Comparison of ENCODE assay signal across 12 mouse cellular contexts in the genomic region with DNA sequence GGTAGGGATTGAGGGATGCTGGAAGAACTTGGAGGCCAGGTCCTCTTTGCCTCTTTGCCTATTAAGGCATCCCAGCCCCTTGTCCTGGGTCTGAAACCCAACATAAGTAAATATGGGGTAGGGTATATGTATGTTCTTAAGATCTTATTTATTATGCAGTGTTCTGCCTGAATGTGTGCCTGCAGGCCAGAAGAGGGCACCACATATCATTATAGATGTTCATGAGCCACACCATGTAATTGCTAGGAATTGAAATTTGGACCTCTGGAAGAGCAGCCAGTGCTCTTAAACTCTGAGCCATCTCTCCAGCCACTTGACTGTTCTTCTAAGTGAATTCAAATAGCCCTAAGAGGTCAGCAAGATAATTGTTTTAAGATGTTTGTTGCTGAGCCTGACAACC. TPM values are rescaled to one million over a fixed set of nuclear protein-coding genes. Genes with fewer than 3 reads are reported as not detected.
DNase-seq lines count a peak whose midpoint lies in the region; ATAC-seq and TF ChIP-seq lines count a peak whose summit lies in the region.
"Had no signal": no experiment of that assay in that cellular context is flagged by ENCODE, and none has a peak within 500 bp of the region (broad histone marks: within the 10 kb centered on the region; RNA-seq: fewer than 3 reads in every experiment).

No protein-coding gene starts in this region.

- no peak for ATAC-seq in erythroid progenitor cell, adult 5-6 weeks (replicated peaks; ENCODE audit: low FRiP score, poor library complexity, severe bottlenecking)

- H3K36me3 ChIP-seq in kidney, adult 2 months (ENCODE audit: control insufficient read depth, insufficient read depth, low read length): no peaks in the 10 kb centered on the region
- H3K36me3 ChIP-seq in splenic B cell, adult 2 months (ENCODE audit: control insufficient read depth, insufficient read depth, low read length, poor library complexity, severe bottlenecking): no peaks in the 10 kb centered on the region

- TF ChIP-seq CTCF in kidney, adult 2 months (conservative IDR thresholded peaks at IDR 0.05; ENCODE audit: insufficient read depth, insufficient read length, low read depth, low read length): peak; percentile 47

- no peaks in the 10 kb centered on the region for H3K27me3 ChIP-seq in kidney, adult 2 months (replicated peaks; ENCODE audit: control insufficient read depth, insufficient read depth, low read length)
- H3K27me3 ChIP-seq in splenic B cell, adult 2 months (ENCODE audit: control insufficient read depth, insufficient read depth, low read length, poor library complexity, severe bottlenecking): no peaks in the 10 kb centered on the region
- H3K27me3 ChIP-seq: heart, embryonic 13.5 days; kidney, embryonic 15.5 days; liver, embryonic 13.5 days had no signal

- no peak overlapping the region for H3K27ac ChIP-seq in kidney, adult 2 months (ENCODE audit: insufficient read depth, low read depth, low read length)
- H3K27ac ChIP-seq: heart, embryonic 13.5 days; kidney, embryonic 15.5 days; liver, embryonic 13.5 days had no signal

- no peak overlapping the region for H3K4me3 ChIP-seq in kidney, adult 2 months (ENCODE audit: insufficient read depth, low read depth, low read length)
- H3K4me3 ChIP-seq: heart, embryonic 13.5 days; kidney, embryonic 15.5 days; liver, embryonic 13.5 days had no signal

- DNase-seq in kidney, adult 2 months: peak; percentile 31
- DNase-seq in kidney, adult 18-20 months: no peak
- DNase-seq in thymus, postnatal 0 days (ENCODE audit: low spot score): peak; percentile 33
- no peak for DNase-seq in thymus, postnatal 36 days
- DNase-seq in ZHBTc4 (ENCODE audit: low read depth, low spot score): peak; percentile 49
- DNase-seq in splenic B cell, adult 2 months (ENCODE audit: low read depth, low spot score): peak; percentile 63
- DNase-seq: cerebellum, adult 9-10 months; liver, embryonic 13.5 days; right cerebral cortex, postnatal 25 days had no signal

- H3K4me1 ChIP-seq in kidney, adult 2 months (ENCODE audit: control insufficient read depth, insufficient read depth, low read length): peaks cover 3% of the 10 kb centered on the region; the same call in 1 of the 2 replicates

- TF ChIP-seq POLR2A in kidney, adult 2 months (IDR thresholded peaks at IDR 0.05; ENCODE audit: low read depth, low read length): no peak

RNA-seq across cellular contexts. Expression of a gene that starts 8.5 kb away (rescaled TPM):
- polyA plus RNA-seq in kidney, adult 2 months (2012; rRNA removed): 1,384 and 1,441 TPM in 2 replicates
- polyA plus RNA-seq in thymus, postnatal 0 days (2015; fragmentation: Nextera tagmentation; extraction: Ambion mirVana): 1,115 and 1,143 TPM in 2 replicates
- 579 and 738 TPM in 2 replicates for total RNA-seq in erythroid progenitor cell, adult 5-6 weeks (2015; ENCODE audit: low replicate concordance)
- total RNA-seq in erythroid progenitor cell, adult 5-6 weeks (2017; ENCODE audit: low replicate concordance): 178 and 253 TPM in 2 replicates

RNA-seq across cellular contexts. Expression of a gene that starts 13.7 kb away (rescaled TPM):
- polyA plus RNA-seq in kidney, adult 2 months (2012; rRNA removed): 0.08 and 0.11 TPM in 2 replicates
- 0.22 and 0.42 TPM in 2 replicates for polyA plus RNA-seq in thymus, postnatal 0 days (2015; fragmentation: Nextera tagmentation; extraction: Ambion mirVana)
- 0.42 TPM in 1 of 2 replicates, not detected in the other for total RNA-seq in erythroid progenitor cell, adult 5-6 weeks (2015; ENCODE audit: low replicate concordance)
- 0.51 TPM in 1 of 2 replicates, not detected in the other for total RNA-seq in erythroid progenitor cell, adult 5-6 weeks (2017; ENCODE audit: low replicate concordance)

RNA-seq across cellular contexts. Expression of a gene that starts 15.9 kb away (rescaled TPM):
- polyA plus RNA-seq in kidney, adult 2 months (2012; rRNA removed): 11.6 and 12.5 TPM in 2 replicates
- 4.6 and 7.2 TPM in 2 replicates for polyA plus RNA-seq in thymus, postnatal 0 days (2015; fragmentation: Nextera tagmentation; extraction: Ambion mirVana)
- 0.72 and 10.5 TPM in 2 replicates for total RNA-seq in erythroid progenitor cell, adult 5-6 weeks (2015; ENCODE audit: low replicate concordance)
- 1.4 TPM in 1 of 2 replicates, not detected in the other for total RNA-seq in erythroid progenitor cell, adult 5-6 weeks (2017; ENCODE audit: low replicate concordance)

RNA-seq across cellular contexts. Expression of a gene that starts 32.6 kb away (rescaled TPM):
- 1.3 and 1.4 TPM in 2 replicates for polyA plus RNA-seq in kidney, adult 2 months (2012; rRNA removed)
- 1.9 and 2.4 TPM in 2 replicates for polyA plus RNA-seq in thymus, postnatal 0 days (2015; fragmentation: Nextera tagmentation; extraction: Ambion mirVana)
- total RNA-seq in erythroid progenitor cell, adult 5-6 weeks (2015; ENCODE audit: low replicate concordance): 0.72 and 0.84 TPM in 2 replicates
- 1.0 and 1.9 TPM in 2 replicates for total RNA-seq in erythroid progenitor cell, adult 5-6 weeks (2017; ENCODE audit: low replicate concordance)

RNA-seq across cellular contexts. Expression of a gene that starts 52.1 kb away (rescaled TPM):
- polyA plus RNA-seq in kidney, adult 2 months (2012; rRNA removed): 4.8 and 5.9 TPM in 2 replicates
- 4.9 and 5.0 TPM in 2 replicates for polyA plus RNA-seq in thymus, postnatal 0 days (2015; fragmentation: Nextera tagmentation; extraction: Ambion mirVana)
- total RNA-seq in erythroid progenitor cell, adult 5-6 weeks (2015; ENCODE audit: low replicate concordance): 0.42 and 0.72 TPM in 2 replicates
- total RNA-seq in erythroid progenitor cell, adult 5-6 weeks (2017; ENCODE audit: low replicate concordance): 1.4 and 1.7 TPM in 2 replicates

Comparison
In these comparisons a context has a peak if more than half of its experiments do, and no peak if none do; other contexts are left out.
1. DNase-seq: peak in kidney, adult 2 months (single experiment), thymus, postnatal 0 days (single experiment), ZHBTc4 (single experiment) and splenic B cell, adult 2 months (single experiment); none in kidney, adult 18-20 months (single experiment) and thymus, postnatal 36 days (0 of 2).